Mouse (Mus musculus): ENCODE data around the gene Cox6a1.
"Not testable (repeated sequence)": the region's sequence is repeated elsewhere in the genome, so short reads cannot be mapped to it uniquely, and the experiment has no call there.

The Cox6a1 gene

GRCm38 (mm10) chr5:115347564-115347963 lies 1.2 kb downstream of the Cox6a1 start:
- DNase-seq (ENCODE audit: inconsistent ontology term), result peak; percentile 81

GRCm38 (mm10) chr5:115341314-115342165 lies 7.2 kb downstream of the Cox6a1 start:
- no peak for DNase-seq (ENCODE audit: inconsistent ontology term)

- peak; percentile 94 for DNase-seq (ENCODE audit: inconsistent ontology term)
Measured at GRCm38 (mm10) chr5:115340577-115341313, 8.0 kb downstream of the Cox6a1 start, which contains the start of the genes Gatc and Triap1. Gene Gatc, minus strand, starts transcription at chr5:115341178. Gene Triap1, plus strand, starts transcription at chr5:115341225.

GRCm38 (mm10) chr5:115340007-115340406 lies 8.8 kb downstream of the Cox6a1 start:
- no peak for DNase-seq (ENCODE audit: inconsistent ontology term)

- DNase-seq (ENCODE audit: inconsistent ontology term), result no peak
Measured at GRCm38 (mm10) chr5:115333626-115334025, 15.2 kb downstream of the Cox6a1 start.

GRCm38 (mm10) chr5:115330955-115331354 lies 17.8 kb downstream of the Cox6a1 start:
- no peak for DNase-seq (ENCODE audit: inconsistent ontology term)

GRCm38 (mm10) chr5:115327610-115328548 lies 20.9 kb downstream of the Cox6a1 start:
- peak; percentile 33 for DNase-seq (ENCODE audit: inconsistent ontology term)

- DNase-seq (ENCODE audit: inconsistent ontology term), result peak; percentile 98
Measured at GRCm38 (mm10) chr5:115326875-115327609, 21.7 kb downstream of the Cox6a1 start, which contains the start of gene Srsf9. Gene Srsf9, plus strand, starts transcription at chr5:115327177.

GRCm38 (mm10) chr5:115326256-115326831 lies 22.4 kb downstream of the Cox6a1 start:
- DNase-seq (ENCODE audit: inconsistent ontology term), result no peak

GRCm38 (mm10) chr5:115319004-115319940 lies 29.5 kb downstream of the Cox6a1 start:
- DNase-seq (ENCODE audit: inconsistent ontology term), result peak; percentile 94

GRCm38 (mm10) chr5:115317645-115318328 lies 31.0 kb downstream of the Cox6a1 start:
- no peak for DNase-seq (ENCODE audit: inconsistent ontology term)

GRCm38 (mm10) chr5:115316968-115317644 lies 31.7 kb downstream of the Cox6a1 start:
- DNase-seq (ENCODE audit: inconsistent ontology term), result no peak

- DNase-seq (ENCODE audit: inconsistent ontology term), result no peak
Measured at GRCm38 (mm10) chr5:115313668-115313943, 35.2 kb downstream of the Cox6a1 start.

- no peak for DNase-seq (ENCODE audit: inconsistent ontology term)
Measured at GRCm38 (mm10) chr5:115312816-115313667, 35.7 kb downstream of the Cox6a1 start.

GRCm38 (mm10) chr5:115312354-115312753 lies 36.4 kb downstream of the Cox6a1 start:
- no peak for DNase-seq (ENCODE audit: inconsistent ontology term)

GRCm38 (mm10) chr5:115302190-115302589 lies 46.6 kb downstream of the Cox6a1 start:
- not testable (repeated sequence) for DNase-seq (ENCODE audit: inconsistent ontology term)

GRCm38 (mm10) chr5:115301615-115302014 lies 47.2 kb downstream of the Cox6a1 start:
- DNase-seq (ENCODE audit: inconsistent ontology term), result no peak
